Comparison of ENCODE assay signal across 8 mouse cellular contexts in the genomic region with DNA sequence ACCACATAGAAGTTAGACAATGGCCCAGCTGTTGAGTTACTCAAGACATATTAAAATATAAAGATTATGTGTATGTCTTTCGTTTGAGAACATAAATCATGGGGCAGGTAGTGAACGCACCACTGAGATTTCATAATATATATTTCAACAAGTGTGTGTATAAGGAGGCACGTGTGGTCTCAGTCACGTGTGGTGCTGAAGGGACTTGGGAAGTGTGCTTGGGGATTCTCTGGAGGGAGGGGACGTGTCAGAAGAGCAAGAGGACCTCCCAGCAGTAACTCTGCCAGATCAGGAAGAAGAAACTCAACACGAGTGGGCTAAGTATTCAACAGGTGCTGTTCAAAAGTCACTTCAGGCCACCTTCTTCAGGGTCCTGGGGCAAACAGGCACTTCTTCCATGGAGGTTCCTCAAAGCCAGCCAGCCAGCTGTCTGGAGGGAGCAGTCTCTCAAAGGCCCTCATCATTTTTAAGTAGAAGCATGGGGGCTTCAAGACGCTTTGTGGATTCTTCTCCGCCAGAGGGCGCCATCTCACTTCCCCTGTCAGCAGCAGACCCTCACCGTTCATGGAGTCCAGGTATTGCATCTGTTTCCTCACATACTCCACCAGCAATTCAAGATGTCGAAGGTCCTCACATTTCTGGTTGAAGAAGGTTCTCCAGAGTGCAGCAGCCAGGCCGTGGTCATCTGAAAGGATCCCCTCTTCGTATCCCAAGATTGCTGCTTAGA.
A peak's percentile ranks its signal among the peaks of the same experiment; 100 is the strongest.
DNase-seq lines count a peak whose midpoint lies in the region; ATAC-seq and TF ChIP-seq lines count a peak whose summit lies in the region.

No protein-coding gene starts in this region.

- H3K27ac ChIP-seq in gastrocnemius, adult 2 months: no peak overlapping the region
- no peak overlapping the region for H3K27ac ChIP-seq in neural tube, embryonic 15.5 days (replicated peaks)
- no peak overlapping the region for H3K27ac ChIP-seq in limb, embryonic 11.5 days (replicated peaks; ENCODE audit: low read depth, low read length)
- H3K27ac ChIP-seq in stomach, postnatal 0 days (replicated peaks): no peak overlapping the region

- DNase-seq in gastrocnemius, adult 2 months: no peak
- no peak for DNase-seq in gastrocnemius, postnatal 25 days
- peak; percentile 56 for DNase-seq in neural tube, embryonic 10.5 days (ENCODE audit: extremely low spot score, low spot score)
- peak; percentile 33 for DNase-seq in c-Kit-positive CD71-negative TER-119-negative erythroid progenitor cells, embryonic 14.5 days (ENCODE audit: low read depth)
- DNase-seq in limb, embryonic 11.5 days (ENCODE audit: low spot score): peak; percentile 78
- peak; percentile 47 for DNase-seq in stomach, postnatal 0 days (ENCODE audit: low spot score)
- DNase-seq in frontal cortex, postnatal 25 days (ENCODE audit: low spot score in 2 of 2): no peak

- no peaks in the 10 kb centered on the region for H3K4me1 ChIP-seq in neural tube, embryonic 15.5 days
- H3K4me1 ChIP-seq in limb, embryonic 11.5 days (ENCODE audit: control insufficient read depth, insufficient read depth, low read length): no peaks in the 10 kb centered on the region
- no peaks in the 10 kb centered on the region for H3K4me1 ChIP-seq in stomach, postnatal 0 days (replicated peaks; ENCODE audit: control insufficient read depth, insufficient read depth)

- no peak overlapping the region for H3K4me3 ChIP-seq in gastrocnemius, adult 2 months
- no peak overlapping the region for H3K4me3 ChIP-seq in neural tube, embryonic 15.5 days (replicated peaks)
- no peak overlapping the region for H3K4me3 ChIP-seq in limb, embryonic 11.5 days (ENCODE audit: low read depth, low read length)
- no peak overlapping the region for H3K4me3 ChIP-seq in stomach, postnatal 0 days (ENCODE audit: low read depth, low read length)

- no peak overlapping the region for H3K9ac ChIP-seq in neural tube, embryonic 15.5 days (replicated peaks)
- no peak overlapping the region for H3K9ac ChIP-seq in limb, embryonic 11.5 days (ENCODE audit: low read length)
- no peak overlapping the region for H3K9ac ChIP-seq in stomach, postnatal 0 days (ENCODE audit: low read length)

- ATAC-seq in neural tube, embryonic 15.5 days (ENCODE audit: low FRiP score): no peak
- ATAC-seq in limb, embryonic 11.5 days (ENCODE audit: insufficient number of reproducible peaks, low FRiP score, low TSS enrichment, low read depth): no peak
- ATAC-seq in stomach, postnatal 0 days (ENCODE audit: low FRiP score, low TSS enrichment): no peak

- intact Hi-C loops in gastrocnemius, adult 2 months (cut with DNase I): no loop called here

- WGBS in neural tube, embryonic 15.5 days: 55% methylated on average over 13 of the region's 13 CpGs
- WGBS in limb, embryonic 11.5 days: 52% methylated on average over 13 of the region's 13 CpGs
- 39% methylated on average over 13 of the region's 13 CpGs for WGBS in stomach, postnatal 0 days

- no peak overlapping the region for H3K4me2 ChIP-seq in neural tube, embryonic 15.5 days
- no peak overlapping the region for H3K4me2 ChIP-seq in limb, embryonic 11.5 days (ENCODE audit: low read depth, severe bottlenecking)
- no peak overlapping the region for H3K4me2 ChIP-seq in stomach, postnatal 0 days (replicated peaks; ENCODE audit: low read depth)

- H3K9me3 ChIP-seq in neural tube, embryonic 15.5 days (replicated peaks): no peaks in the 10 kb centered on the region
- no peaks in the 10 kb centered on the region for H3K9me3 ChIP-seq in limb, embryonic 11.5 days (ENCODE audit: control insufficient read depth, low read length)
- H3K9me3 ChIP-seq in stomach, postnatal 0 days (ENCODE audit: control insufficient read depth, low read length): no peaks in the 10 kb centered on the region

- no peaks in the 10 kb centered on the region for H3K27me3 ChIP-seq in neural tube, embryonic 15.5 days (replicated peaks)
- no peaks in the 10 kb centered on the region for H3K27me3 ChIP-seq in limb, embryonic 11.5 days (ENCODE audit: control insufficient read depth, insufficient read depth, low read length)
- H3K27me3 ChIP-seq in stomach, postnatal 0 days (ENCODE audit: control insufficient read depth, insufficient read depth, low read length): no peaks in the 10 kb centered on the region

- TF ChIP-seq EP300 in stomach, postnatal 0 days (optimal IDR thresholded peaks at IDR 0.05): no peak

- H3K36me3 ChIP-seq in neural tube, embryonic 15.5 days: no peaks in the 10 kb centered on the region
- no peaks in the 10 kb centered on the region for H3K36me3 ChIP-seq in limb, embryonic 11.5 days (ENCODE audit: control insufficient read depth, insufficient read depth, low read length)
- H3K36me3 ChIP-seq in stomach, postnatal 0 days (ENCODE audit: control insufficient read depth, insufficient read depth, low read length): no peaks in the 10 kb centered on the region

- TF ChIP-seq CTCF in gastrocnemius, adult 2 months (IDR thresholded peaks at IDR 0.05): peak; percentile 43
- TF ChIP-seq CTCF in stomach, postnatal 0 days (IDR thresholded peaks at IDR 0.05; ENCODE audit: low read depth): peak; percentile 71

Comparison
In these comparisons a context has a peak if more than half of its experiments do, and no peak if none do; other contexts are left out.
1. DNase-seq: peak in neural tube, embryonic 10.5 days (single experiment), c-Kit-positive CD71-negative TER-119-negative erythroid progenitor cells, embryonic 14.5 days (single experiment), limb, embryonic 11.5 days (single experiment) and stomach, postnatal 0 days (single experiment); none in gastrocnemius, adult 2 months (single experiment), gastrocnemius, postnatal 25 days (single experiment) and frontal cortex, postnatal 25 days (0 of 2).